Mouse (Mus musculus): ENCODE measurements around the gene Ptprs.

The Ptprs gene

DNA sequence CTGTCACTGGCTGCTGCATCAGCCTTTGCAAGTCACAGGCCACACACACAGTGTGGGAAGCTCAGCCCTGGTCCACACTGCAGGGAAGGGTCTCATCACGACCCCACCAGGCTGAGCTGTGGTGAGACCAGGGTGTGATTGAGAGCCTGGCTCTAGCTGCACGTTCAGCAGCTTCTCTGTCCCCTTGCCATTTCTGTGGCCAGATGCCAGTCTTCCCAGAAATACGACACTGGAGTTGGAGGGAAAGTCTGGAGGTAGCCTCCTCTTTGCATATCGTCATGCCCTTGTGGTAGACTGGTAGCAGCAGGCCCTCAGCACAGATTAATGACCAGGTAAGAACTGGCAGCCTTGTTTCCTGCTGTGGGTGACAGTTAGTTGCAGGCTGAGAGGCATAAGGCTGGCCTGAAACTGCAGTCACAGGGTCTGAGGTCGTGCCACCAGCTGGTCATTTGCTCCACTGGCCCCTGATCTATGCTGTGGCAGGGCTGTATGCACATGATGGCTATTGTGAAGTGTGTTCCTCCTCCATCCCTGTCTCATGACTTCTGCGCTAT lies 96.9 kb downstream of the Ptprs start:
- DNase-seq (ENCODE audit: low read depth, low spot score): no peak

DNA sequence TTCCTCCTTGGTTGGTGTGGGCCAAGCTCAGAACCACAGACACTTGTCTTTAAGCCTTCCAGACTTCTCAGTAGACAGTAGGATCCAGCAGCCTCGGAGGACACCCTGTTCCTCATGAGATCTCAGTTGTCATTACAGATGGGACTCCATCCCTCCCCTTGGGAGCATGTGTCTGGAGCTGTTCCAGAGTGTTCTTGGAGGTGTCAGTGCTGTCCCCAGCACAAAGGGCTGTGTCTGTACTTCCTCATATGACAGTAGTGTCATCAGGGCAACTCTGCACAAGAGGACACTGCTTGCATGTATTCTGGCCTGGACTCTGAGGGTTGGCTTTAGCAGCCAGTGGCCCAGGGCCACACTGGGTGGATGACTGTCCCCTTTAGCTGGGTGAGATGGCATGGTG lies 101.4 kb downstream of the Ptprs start:
- DNase-seq (ENCODE audit: low read depth, low spot score): no peak

DNA sequence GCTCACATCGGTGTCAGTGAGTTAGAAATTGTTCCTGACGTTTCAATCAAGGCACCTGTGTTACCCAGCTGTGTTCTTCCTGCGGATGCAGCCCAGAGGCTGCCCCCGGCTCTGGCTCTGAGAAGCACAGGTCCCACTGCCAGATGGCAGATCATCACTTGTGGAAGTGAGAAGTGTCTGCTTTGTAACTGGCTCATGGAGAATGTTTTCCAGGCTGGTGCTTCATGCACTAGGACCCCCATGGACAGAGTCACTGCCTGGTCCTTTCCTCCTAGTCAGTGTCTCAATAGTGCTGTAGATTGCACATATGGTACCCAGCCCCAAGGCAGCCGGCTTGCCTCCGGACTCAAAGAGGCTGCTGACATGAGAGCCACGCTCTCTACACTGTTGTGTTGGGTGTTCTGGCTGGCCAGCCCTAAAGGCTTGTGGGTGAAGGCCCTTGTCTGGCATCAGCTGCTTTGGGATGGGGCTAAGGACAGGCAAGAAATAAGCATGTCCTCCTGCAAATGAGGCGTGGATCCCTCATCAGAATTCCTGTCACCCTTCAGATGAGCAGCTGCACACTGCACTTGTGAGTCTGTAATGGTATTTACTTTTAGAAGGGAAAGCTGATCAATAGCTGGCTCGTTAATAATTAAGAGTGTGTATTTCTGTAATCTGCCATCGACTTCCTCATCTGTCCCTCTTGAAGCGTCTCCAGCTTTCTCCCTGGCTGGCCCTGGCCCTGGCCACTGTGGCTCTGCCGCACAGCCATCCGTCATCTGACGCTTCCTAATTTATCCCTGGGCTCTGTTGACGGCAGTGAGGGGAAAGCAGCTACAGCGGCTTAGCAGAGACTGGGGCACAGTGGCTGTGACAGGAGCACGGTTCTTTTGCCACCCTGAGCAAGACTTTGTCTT lies 102.9 kb downstream of the Ptprs start:
- DNase-seq (ENCODE audit: low read depth, low spot score): no peak

DNA sequence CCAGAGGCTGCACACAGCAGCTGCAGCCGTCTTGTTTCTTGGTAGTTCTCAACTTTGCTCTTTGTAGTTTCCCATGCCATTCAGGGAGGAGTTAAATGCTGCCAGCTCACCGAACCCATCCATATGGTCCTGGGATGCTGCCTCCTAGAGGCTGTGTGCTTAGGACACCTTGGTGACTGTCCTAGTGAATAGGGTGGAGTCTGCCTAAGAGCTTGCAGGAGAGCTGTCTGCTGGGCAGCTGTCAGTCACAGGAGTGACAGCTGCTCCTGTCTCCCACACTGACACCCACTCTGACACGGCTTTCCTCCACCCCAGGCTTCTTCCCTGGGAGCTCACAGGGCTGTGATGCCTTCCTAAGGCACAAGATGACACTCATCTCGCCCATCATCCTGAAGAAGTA lies 104.2 kb downstream of the Ptprs start:
- DNase-seq (ENCODE audit: low read depth, low spot score): no peak

DNA sequence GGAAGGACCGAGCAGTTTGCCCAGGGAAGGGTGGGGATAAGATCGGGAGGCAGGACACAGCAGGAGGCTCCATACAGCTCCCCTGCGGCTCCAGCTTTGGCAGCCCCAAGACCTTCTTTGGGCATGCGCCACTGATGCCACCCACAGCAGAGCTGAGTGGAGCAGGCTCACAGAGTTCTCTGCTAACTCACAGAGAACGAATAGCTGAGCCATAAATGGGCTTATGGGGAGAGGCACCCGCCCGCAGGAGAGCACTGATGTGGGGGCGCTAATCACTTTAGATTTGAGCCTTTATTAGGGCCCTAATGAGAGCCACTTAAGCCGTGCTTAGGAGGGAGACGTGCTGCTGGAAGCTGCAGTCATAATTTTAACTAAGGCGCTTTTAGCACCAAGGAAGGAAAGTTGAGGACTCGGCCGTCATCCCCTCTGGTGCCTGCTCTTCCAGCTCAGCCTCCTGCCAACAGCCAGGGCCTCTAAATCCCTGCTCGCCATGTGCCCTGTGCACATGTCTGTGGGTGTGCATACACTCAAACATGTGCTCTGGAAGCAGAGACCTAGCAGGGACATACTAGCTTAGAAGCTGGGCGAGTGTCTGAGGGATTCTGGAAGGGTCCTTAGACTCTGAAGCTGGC lies 105.1 kb downstream of the Ptprs start:
- no peak for DNase-seq (ENCODE audit: low read depth, low spot score)

DNA sequence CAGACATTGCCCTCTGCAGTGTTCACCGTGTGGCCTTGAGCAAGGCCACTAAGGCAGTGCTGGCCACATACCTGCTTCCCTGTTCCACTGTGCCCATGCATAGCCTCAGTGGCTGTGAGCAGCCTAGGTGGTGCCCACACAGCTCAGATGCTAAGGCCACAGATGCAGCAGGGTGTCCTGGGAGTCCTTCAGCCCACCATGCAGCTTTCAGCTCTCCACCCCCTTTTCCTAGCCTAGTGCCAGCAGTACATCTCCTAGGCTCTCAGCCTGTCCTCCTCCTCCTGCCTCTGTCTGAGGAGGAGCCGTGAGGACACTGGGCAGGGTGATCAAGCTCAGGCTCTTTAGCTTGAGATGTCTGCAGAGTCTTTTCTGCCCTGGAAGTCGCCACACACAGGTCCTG lies 106.2 kb downstream of the Ptprs start:
- no peak for DNase-seq (ENCODE audit: low read depth, low spot score)

DNA sequence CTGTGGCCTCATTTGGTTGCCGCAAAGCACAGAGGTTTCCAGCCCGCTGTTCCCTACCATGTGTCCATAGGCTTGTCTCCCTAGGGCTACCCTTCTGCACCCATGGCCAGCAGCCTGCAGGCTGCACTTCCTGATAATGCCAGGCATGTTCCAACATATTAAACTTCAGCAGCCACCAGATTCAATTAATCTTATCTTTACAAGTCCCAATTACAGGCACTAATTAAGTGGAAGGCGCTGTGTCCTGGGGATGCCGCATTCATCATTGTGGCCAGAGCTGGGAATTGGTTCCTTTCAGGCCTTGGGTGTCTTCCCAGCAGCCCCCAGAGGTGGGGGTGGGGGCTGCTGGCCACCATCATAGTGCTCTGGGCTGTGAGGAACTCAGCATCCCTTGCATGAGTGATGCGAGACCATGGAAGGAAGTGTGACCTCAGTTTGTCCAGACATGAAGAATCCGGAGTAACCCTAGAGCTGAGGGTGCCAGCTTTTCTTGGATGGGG lies 107.9 kb downstream of the Ptprs start:
- no peak for DNase-seq (ENCODE audit: low read depth, low spot score)

DNA sequence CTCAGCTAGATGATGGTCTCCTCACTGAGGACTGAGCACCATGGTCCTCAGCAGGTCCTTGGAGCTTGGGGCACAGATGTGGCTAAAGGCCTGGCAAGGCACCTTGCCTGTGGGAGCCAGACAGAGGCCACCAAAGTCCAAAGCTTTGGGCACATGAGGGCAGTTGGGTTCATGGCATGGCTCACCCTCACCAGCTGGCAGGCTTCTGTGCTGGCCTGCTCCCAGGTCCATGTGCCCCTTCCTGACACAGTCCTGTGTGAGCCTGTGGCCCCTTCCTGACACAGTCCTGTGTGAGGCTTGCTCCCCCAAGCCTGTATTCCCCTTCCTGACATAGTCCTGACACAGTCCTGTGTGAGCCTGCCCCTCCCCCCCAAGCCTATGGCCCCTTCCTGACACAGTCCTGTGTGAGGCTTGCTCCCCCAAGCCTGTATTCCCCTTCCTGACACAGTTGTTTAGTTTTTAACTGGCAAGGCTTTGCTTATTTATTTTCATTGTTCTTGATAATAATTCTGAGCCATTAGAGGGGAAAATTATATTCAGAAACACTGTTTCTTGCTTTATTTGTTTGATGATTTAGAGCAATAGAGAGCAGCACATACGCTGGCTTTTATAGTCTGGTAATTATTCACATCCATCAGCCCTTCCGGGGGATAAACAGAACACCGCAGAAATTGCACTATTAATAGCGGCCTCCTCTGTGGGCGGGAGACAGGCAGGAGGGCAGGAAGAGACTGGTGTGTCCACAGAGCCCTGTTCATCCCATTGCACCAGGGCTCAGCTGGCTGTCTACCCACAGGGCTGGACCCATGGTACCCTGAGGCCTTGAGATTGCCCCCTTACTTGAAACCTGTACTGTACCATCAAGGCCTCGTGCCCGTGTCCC lies 110.3 kb downstream of the Ptprs start:
- DNase-seq (ENCODE audit: low read depth, low spot score): no peak

Measured in retina, adult 2 months (tissue).